Mouse (Mus musculus) testis, adult 2 months (tissue): ENCODE measurements at regions not wholly inside any gene's neighbourhood (a gene's known extent, or its start where the extent isn't known, plus 50 kb on each side); places are given as distances from the start of the nearest gene placed in this dataset.

Experiments used
- H3K27ac ChIP-seq: fragments of 200-500 bp; 2 replicates; pipeline ENCODE4 v1.5.1; 2012; ENCODE audit warnings: low read depth, low read length; ENCODE audit not compliant: control insufficient read depth, insufficient read depth
- H3K27me3 ChIP-seq: fragments of 200-500 bp; 2 replicates; pipeline ENCODE4 v1.6.1; 2012; ENCODE audit warnings: mild to moderate bottlenecking, low read length, moderate library complexity; ENCODE audit not compliant: control insufficient read depth, insufficient read depth
- H3K36me3 ChIP-seq: fragments of 200-500 bp; 2 replicates; pipeline ENCODE4 v1.6.1; 2012; ENCODE audit warnings: mild to moderate bottlenecking, low read length; ENCODE audit not compliant: control insufficient read depth, insufficient read depth
- H3K4me1 ChIP-seq: fragments of 200-500 bp; 2 replicates; pipeline ENCODE4 v1.6.1; 2012; ENCODE audit warnings: low read length; ENCODE audit not compliant: control insufficient read depth, insufficient read depth
- H3K4me3 ChIP-seq: fragments of 200-500 bp; 2 replicates; pipeline ENCODE4 v1.5.1; 2012; ENCODE audit warnings: low read depth, mild to moderate bottlenecking, low read length, moderate library complexity, mixed read lengths; ENCODE audit not compliant: control insufficient read depth
- CTCF ChIP-seq: fragments of 200-500 bp; IDR thresholded peaks from 2 replicates; pipeline ENCODE4 v1.5.1; 2012; ENCODE audit warnings: low read depth, mild to moderate bottlenecking, inconsistent platforms, low read length, moderate library complexity; ENCODE audit not compliant: control insufficient read depth, insufficient read depth, insufficient replicate concordance
- POLR2A ChIP-seq: fragments of 200-500 bp; IDR thresholded peaks from 2 replicates; pipeline ENCODE4 v1.6.1; 2012; ENCODE audit warnings: low read depth, mild to moderate bottlenecking, inconsistent platforms, low read length, moderate library complexity; ENCODE audit not compliant: control insufficient read depth

DNA sequence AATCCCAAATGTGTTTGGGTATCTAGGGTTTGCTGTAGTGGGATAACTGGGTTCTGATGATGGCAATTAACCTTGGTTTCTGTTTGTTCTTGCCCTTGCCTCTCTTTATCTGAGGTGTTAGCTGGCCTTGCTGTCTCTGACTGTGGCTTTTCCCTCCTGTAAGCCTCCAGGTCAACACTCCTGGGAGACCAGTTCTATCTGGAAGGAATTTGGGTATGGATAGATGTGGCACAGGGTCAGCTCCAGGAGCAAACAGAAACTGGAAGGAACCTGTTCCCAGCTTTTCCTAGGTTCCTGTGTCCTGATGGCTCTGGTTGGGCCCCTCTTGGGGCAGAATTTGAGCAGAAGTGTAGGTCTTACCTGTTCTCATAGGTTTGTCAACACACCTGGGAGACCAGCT is 2725.8 kb downstream of the Gm37988 start:
- Histone ChIP-seq H3K36me3 (no peaks in the 10 kb centered on the region), H3K27ac (no peak overlapping the region), H3K4me1 (no peaks in the 10 kb centered on the region), H3K27me3 (no peaks in the 10 kb centered on the region), H3K4me3 (no peak overlapping the region)
- no peak for TF ChIP-seq CTCF
- TF ChIP-seq POLR2A = no peak

DNA sequence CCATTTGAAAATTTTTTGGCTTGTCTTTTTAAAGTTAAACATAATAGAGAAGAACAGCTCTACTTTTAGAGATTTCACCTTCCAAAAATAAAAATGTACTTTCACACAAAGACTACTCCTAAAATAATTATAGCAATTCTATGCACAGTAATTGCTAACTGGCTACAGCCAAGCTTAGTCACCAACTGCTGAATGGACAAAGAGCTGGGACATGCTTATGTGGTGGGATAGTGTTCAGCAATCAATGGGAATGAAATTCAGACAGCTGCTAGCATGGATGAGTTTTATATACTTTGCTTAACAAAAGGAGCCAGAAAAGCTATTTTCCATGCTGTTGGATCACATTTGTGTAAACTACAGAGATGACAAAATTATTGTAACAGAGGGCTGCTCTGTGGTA is 2727.5 kb downstream of the Gm37988 start:
- Histone ChIP-seq H3K27me3 (no peaks in the 10 kb centered on the region), H3K27ac (no peak overlapping the region), H3K4me3 (no peak overlapping the region), H3K36me3 (no peaks in the 10 kb centered on the region), H3K4me1 (no peaks in the 10 kb centered on the region)
- TF ChIP-seq POLR2A = no peak
- TF ChIP-seq CTCF = no peak

DNA sequence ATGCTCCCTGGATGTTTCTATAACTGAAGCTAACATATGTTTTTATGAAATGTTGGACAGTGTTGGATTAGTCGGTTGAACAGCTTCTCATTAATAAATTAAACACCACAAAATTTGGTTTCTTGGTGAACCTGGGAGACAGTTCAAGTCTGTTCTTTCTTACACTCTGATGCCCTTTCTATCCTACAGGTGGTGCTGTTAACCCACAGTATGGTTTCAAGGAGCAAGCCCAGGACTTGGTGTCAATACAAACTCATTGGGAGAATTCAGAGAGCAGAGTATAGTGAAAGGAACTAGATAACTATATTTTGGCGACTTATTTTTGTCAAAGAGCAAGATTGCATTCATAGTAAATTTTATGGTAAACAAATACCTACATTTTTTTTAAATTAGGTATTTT is 2735.8 kb downstream of the Gm37988 start:
- Histone ChIP-seq H3K4me1 (no peaks in the 10 kb centered on the region), H3K27ac (no peak overlapping the region), H3K36me3 (no peaks in the 10 kb centered on the region), H3K4me3 (no peak overlapping the region), H3K27me3 (no peaks in the 10 kb centered on the region)
- TF ChIP-seq POLR2A (no peak), CTCF (peak; percentile 4; the same call in 1 of the 2 replicates)

DNA sequence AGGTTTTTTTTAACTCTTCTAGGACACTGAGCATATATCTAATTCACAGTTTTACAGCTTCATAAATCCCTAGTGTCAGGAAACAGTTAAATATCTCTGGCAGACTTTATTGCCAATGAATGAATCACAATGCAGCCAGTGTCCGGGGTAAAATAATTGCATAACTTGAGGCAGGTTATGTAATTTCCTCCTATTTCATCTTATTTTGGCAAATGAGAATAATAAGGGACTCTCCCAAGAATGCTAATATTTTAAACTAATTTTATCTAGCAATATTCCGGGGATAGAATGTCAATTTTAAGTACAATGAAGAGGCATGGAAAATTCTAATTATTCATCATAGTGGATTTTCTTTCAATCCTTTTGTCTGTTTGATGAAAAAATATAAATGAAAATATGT is 2740.6 kb downstream of the Gm37988 start:
- Histone ChIP-seq H3K4me1 (no peaks in the 10 kb centered on the region), H3K27ac (no peak overlapping the region), H3K36me3 (no peaks in the 10 kb centered on the region), H3K4me3 (no peak overlapping the region), H3K27me3 (no peaks in the 10 kb centered on the region)
- TF ChIP-seq CTCF (no peak), POLR2A (no peak)

DNA sequence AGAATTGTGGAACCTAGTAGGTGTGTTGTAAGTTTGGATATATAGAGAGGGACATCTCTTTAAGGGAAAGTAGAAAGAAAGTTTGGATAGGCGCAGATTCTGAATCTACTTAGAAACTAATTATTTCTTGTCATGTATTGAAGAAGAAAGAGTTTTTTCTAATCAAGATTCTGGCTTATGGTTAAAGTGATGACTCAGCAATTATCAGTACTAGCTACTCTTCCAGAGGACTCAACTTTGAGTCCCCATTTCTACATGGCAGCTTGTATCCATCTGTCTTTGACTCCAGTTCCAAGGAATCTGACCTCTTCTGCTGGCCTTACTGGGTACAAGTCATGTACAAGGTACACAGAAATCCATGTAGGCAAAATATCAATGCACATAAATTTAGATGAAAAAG is 2767.1 kb downstream of the Gm37988 start:
- Histone ChIP-seq H3K27ac (no peak overlapping the region), H3K4me1 (no peaks in the 10 kb centered on the region), H3K36me3 (no peaks in the 10 kb centered on the region), H3K4me3 (no peak overlapping the region), H3K27me3 (no peaks in the 10 kb centered on the region)
- no peak for TF ChIP-seq POLR2A
- no peak for TF ChIP-seq CTCF

DNA sequence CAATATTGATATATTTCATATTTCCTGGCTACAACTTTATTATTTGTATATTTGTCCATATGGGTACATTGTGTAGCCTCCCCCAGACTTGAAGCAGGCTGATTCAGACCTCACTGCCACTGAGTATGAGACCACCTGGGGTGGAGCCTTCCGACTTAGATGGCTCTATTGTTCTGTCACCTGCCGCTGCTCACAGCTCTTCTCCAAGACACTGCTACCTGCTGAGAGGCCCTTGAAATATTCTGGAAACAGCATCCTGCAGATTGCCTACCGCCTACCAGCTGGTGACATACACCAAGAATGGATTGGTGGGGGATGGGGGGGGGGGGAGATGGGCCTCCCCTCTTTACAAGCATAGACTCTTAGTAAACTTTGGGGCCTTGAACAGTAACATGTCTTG is 2778.7 kb downstream of the Gm37988 start:
- no peaks in the 10 kb centered on the region for H3K27me3 ChIP-seq
- H3K4me3 ChIP-seq = no peak overlapping the region
- no peak overlapping the region for H3K27ac ChIP-seq
- TF ChIP-seq POLR2A (no peak), CTCF (no peak)
- H3K4me1 ChIP-seq = no peaks in the 10 kb centered on the region
- no peaks in the 10 kb centered on the region for H3K36me3 ChIP-seq

DNA sequence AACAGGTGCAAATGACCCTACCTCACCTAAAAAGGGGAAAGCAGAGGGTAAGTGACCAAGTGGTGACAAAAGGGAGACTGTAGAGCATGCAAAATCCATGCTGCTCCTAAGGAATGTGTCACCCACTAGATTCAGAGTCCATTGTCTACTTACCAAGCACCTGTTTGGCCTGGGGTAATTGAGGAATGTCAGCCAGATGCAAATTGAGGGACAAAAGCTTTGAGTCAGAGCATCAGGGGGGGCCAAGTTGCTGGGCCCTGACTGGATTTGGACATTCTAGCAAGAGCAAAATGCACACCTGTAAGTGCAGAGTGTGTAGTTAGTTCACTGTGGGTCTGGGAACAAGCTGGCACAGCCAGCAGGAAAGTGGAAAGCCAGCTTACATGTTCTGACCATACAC is 2783.6 kb downstream of the Gm37988 start:
- TF ChIP-seq POLR2A (no peak), CTCF (no peak)
- Histone ChIP-seq H3K27me3 (no peaks in the 10 kb centered on the region), H3K27ac (no peak overlapping the region), H3K4me3 (no peak overlapping the region), H3K4me1 (no peaks in the 10 kb centered on the region), H3K36me3 (no peaks in the 10 kb centered on the region)
